ENCODE assay signal across 8 mouse cellular contexts in the genomic region with DNA sequence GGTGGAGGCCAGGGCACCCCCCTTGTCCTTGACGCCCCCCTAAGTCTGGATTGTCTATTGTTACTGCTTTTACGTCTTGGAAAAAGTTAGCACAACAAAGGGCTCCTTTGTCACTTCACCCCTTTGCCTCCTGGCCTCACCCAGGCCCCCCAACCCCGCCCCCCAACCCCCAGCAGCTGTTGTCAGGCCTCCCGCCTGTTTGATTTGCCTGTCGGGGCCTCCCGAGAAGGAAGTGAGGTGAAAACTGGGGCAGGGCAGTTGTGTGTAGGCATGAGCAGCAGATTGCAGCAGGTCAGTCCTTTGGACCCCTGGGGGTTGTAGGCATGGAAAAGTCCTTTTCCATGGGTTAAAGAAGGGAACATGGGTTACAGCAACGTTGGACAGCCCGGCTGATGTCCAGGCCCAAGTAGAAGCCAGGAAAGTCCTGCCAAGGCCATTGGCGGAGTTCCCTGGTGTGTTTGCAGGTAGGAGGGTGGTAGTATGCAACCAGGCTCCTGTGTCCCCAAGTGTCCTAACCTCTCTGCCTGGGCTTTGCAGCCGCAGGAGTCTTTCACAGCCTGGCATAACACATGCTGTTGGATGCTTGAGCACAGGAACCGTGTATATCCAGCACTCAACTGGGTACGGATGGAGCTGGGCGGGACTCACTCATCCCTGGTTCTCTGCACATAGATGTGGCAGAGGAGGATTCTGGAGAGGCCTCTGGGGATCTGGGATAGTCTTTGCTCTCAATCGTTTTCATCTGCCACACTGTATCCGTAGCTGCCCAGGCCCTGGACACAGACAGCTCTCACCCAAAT. TPM values are rescaled to one million over a fixed set of nuclear protein-coding genes. Genes with fewer than 3 reads are reported as not detected.
A peak's percentile ranks its signal among the peaks of the same experiment; 100 is the strongest.
DNase-seq lines count a peak whose midpoint lies in the region; ATAC-seq and TF ChIP-seq lines count a peak whose summit lies in the region.

No protein-coding gene starts in this region.

- TF ChIP-seq CTCF in liver, embryonic 14.5 days (IDR thresholded peaks at IDR 0.05; ENCODE audit: low read depth) = no peak

- no peaks in the 10 kb centered on the region for H3K9me3 ChIP-seq in lung, embryonic 15.5 days
- no peaks in the 10 kb centered on the region for H3K9me3 ChIP-seq in forebrain, embryonic 11.5 days (ENCODE audit: control insufficient read depth, low read length)
- H3K9me3 ChIP-seq in hindbrain, embryonic 11.5 days (ENCODE audit: control insufficient read depth, low read length) = no peaks in the 10 kb centered on the region
- H3K9me3 ChIP-seq in liver, embryonic 14.5 days (ENCODE audit: control insufficient read depth, low read length) = no peaks in the 10 kb centered on the region

- H3K4me2 ChIP-seq in lung, embryonic 15.5 days = peak overlapping the region; percentile 100
- peak overlapping the region; percentile 100 for H3K4me2 ChIP-seq in forebrain, embryonic 11.5 days (ENCODE audit: low read depth, low read length, severe bottlenecking)
- peak overlapping the region; percentile 98 for H3K4me2 ChIP-seq in hindbrain, embryonic 11.5 days (replicated peaks; ENCODE audit: low read depth, low read length)
- H3K4me2 ChIP-seq in liver, embryonic 14.5 days (ENCODE audit: low read depth) = peak overlapping the region; percentile 89

- ATAC-seq in lung, embryonic 15.5 days (ENCODE audit: borderline replicate concordance, extremely low read depth, low FRiP score, low TSS enrichment) = no peak
- ATAC-seq in forebrain, embryonic 11.5 days (replicated peaks; ENCODE audit: low FRiP score) = no peak
- ATAC-seq in hindbrain, embryonic 11.5 days (ENCODE audit: low FRiP score) = no peak
- no peak for ATAC-seq in liver, embryonic 14.5 days (ENCODE audit: insufficient read depth)
- no peak for ATAC-seq in monocyte, adult 5-6 weeks (replicated peaks; ENCODE audit: insufficient number of reproducible peaks, low FRiP score, low TSS enrichment, poor library complexity, severe bottlenecking)

- TF ChIP-seq EP300 in liver, embryonic 14.5 days (IDR thresholded peaks at IDR 0.05; ENCODE audit: low read depth) = no peak

- no peaks in the 10 kb centered on the region for H3K27me3 ChIP-seq in lung, embryonic 15.5 days
- H3K27me3 ChIP-seq in forebrain, embryonic 11.5 days (ENCODE audit: control insufficient read depth, insufficient read depth, low read length) = peaks cover 19% of the 10 kb centered on the region
- no peaks in the 10 kb centered on the region for H3K27me3 ChIP-seq in hindbrain, embryonic 11.5 days (ENCODE audit: control insufficient read depth, insufficient read depth, low read length)
- H3K27me3 ChIP-seq in liver, embryonic 14.5 days (ENCODE audit: control insufficient read depth, insufficient read depth, low read length) = peaks cover 55% of the 10 kb centered on the region

- H3K9ac ChIP-seq in lung, embryonic 15.5 days = peak overlapping the region; percentile 81; the same call in 1 of the 2 replicates
- H3K9ac ChIP-seq in forebrain, embryonic 11.5 days (ENCODE audit: low read length) = peak overlapping the region; percentile 44
- peak overlapping the region; percentile 88 for H3K9ac ChIP-seq in hindbrain, embryonic 11.5 days (ENCODE audit: low read depth, low read length)
- no peak overlapping the region for H3K9ac ChIP-seq in liver, embryonic 14.5 days (replicated peaks)

- H3K36me3 ChIP-seq in lung, embryonic 15.5 days = peaks cover 23% of the 10 kb centered on the region; the same call in 1 of the 2 replicates
- H3K36me3 ChIP-seq in forebrain, embryonic 11.5 days (ENCODE audit: control insufficient read depth, insufficient read depth, low read length) = no peaks in the 10 kb centered on the region
- no peaks in the 10 kb centered on the region for H3K36me3 ChIP-seq in hindbrain, embryonic 11.5 days (ENCODE audit: control insufficient read depth, insufficient read depth, low read length)
- no peaks in the 10 kb centered on the region for H3K36me3 ChIP-seq in liver, embryonic 14.5 days (replicated peaks; ENCODE audit: control insufficient read depth, insufficient read depth, low read depth)

- no peak for DNase-seq in lung, postnatal 10 days
- DNase-seq in forebrain, embryonic 11.5 days (ENCODE audit: low spot score) = peak; percentile 58
- DNase-seq in hindbrain, embryonic 11.5 days (ENCODE audit: low spot score) = peak; percentile 55
- no peak for DNase-seq in liver, embryonic 14.5 days (ENCODE audit: low read depth in 3 of 3, low spot score in 3 of 3)
- DNase-seq in thymus, postnatal 0 days (ENCODE audit: low spot score) = peak; percentile 78
- no peak for DNase-seq in urinary bladder, postnatal 4 days (ENCODE audit: low spot score in 2 of 2)

- H3K4me3 ChIP-seq in lung, embryonic 15.5 days = peak overlapping the region; percentile 77
- H3K4me3 ChIP-seq in forebrain, embryonic 11.5 days (ENCODE audit: low read depth, low read length) = no peak overlapping the region
- peak overlapping the region; percentile 82 for H3K4me3 ChIP-seq in hindbrain, embryonic 11.5 days (ENCODE audit: low read depth, low read length)
- no peak overlapping the region for H3K4me3 ChIP-seq in liver, embryonic 14.5 days (ENCODE audit: insufficient read depth in 1 of 2, low read depth in 2 of 2, low read length in 2 of 2)

- H3K4me1 ChIP-seq in lung, embryonic 15.5 days = peaks cover 95% of the 10 kb centered on the region
- peaks cover 85% of the 10 kb centered on the region for H3K4me1 ChIP-seq in forebrain, embryonic 11.5 days (replicated peaks; ENCODE audit: control insufficient read depth, insufficient read depth, low read length)
- H3K4me1 ChIP-seq in hindbrain, embryonic 11.5 days (replicated peaks; ENCODE audit: control insufficient read depth, insufficient read depth, low read length) = peaks cover 57% of the 10 kb centered on the region
- H3K4me1 ChIP-seq in liver, embryonic 14.5 days (replicated peaks; ENCODE audit: control insufficient read depth in 2 of 2, insufficient read depth in 2 of 2, low read length in 1 of 2) = peaks cover 3 to 22% of the 10 kb centered on the region in 2 experiments; a peak in 3 of 4 replicates

- WGBS in lung, embryonic 15.5 days = 14% methylated on average over 15 of the region's 15 CpGs
- 22% methylated on average over 15 of the region's 15 CpGs for WGBS in forebrain, embryonic 11.5 days
- WGBS in hindbrain, embryonic 11.5 days = 8% methylated on average over 15 of the region's 15 CpGs
- 40% methylated on average over 15 of the region's 15 CpGs for WGBS in liver, embryonic 14.5 days (ENCODE audit: insufficient replicate concordance)

- H3K27ac ChIP-seq in lung, embryonic 15.5 days = peak overlapping the region; percentile 92
- peak overlapping the region; percentile 26; the same call in 1 of the 2 replicates for H3K27ac ChIP-seq in forebrain, embryonic 11.5 days (ENCODE audit: low read depth, low read length)
- peak overlapping the region; percentile 99 for H3K27ac ChIP-seq in hindbrain, embryonic 11.5 days (ENCODE audit: low read depth, low read length)
- H3K27ac ChIP-seq in liver, embryonic 14.5 days = no peak overlapping the region

RNA-seq across cellular contexts. Expression of gene Gjd3, which starts 18.0 kb away (rescaled TPM):
- polyA plus RNA-seq in lung, embryonic 15.5 days (2015; fragmentation: Nextera tagmentation; extraction: Ambion mirVana) = 0.20 and 0.61 TPM in 2 replicates
- 0.23 TPM in 1 of 2 replicates, not detected in the other for polyA plus RNA-seq in forebrain, embryonic 11.5 days (2014; fragmentation: Nextera tagmentation; extraction: Ambion mirVana)
- 0.28 and 0.74 TPM in 2 replicates for polyA plus RNA-seq in hindbrain, embryonic 11.5 days (2014; fragmentation: Nextera tagmentation; extraction: Ambion mirVana)
- not detected in 2 replicates for polyA plus RNA-seq in liver, embryonic 14.5 days (2012; rRNA removed)
- not detected in 2 replicates for polyA plus RNA-seq in liver, embryonic 14.5 days (2014; fragmentation: Nextera tagmentation; extraction: Ambion mirVana)
- 0.27 and 0.51 TPM in 2 replicates for polyA plus RNA-seq in thymus, postnatal 0 days (2015; fragmentation: Nextera tagmentation; extraction: Ambion mirVana)
- total RNA-seq in monocyte, adult 5-6 weeks (2017) = not detected in 3 replicates

RNA-seq across cellular contexts. Expression of gene Rara, which starts 37.2 kb away (rescaled TPM):
- polyA plus RNA-seq in lung, embryonic 15.5 days (2015; fragmentation: Nextera tagmentation; extraction: Ambion mirVana) = 36.5 and 38.4 TPM in 2 replicates
- 23.3 and 25.2 TPM in 2 replicates for polyA plus RNA-seq in forebrain, embryonic 11.5 days (2014; fragmentation: Nextera tagmentation; extraction: Ambion mirVana)
- polyA plus RNA-seq in hindbrain, embryonic 11.5 days (2014; fragmentation: Nextera tagmentation; extraction: Ambion mirVana) = 48.3 and 51.2 TPM in 2 replicates
- 1.9 and 2.3 TPM in 2 replicates for polyA plus RNA-seq in liver, embryonic 14.5 days (2012; rRNA removed)
- polyA plus RNA-seq in liver, embryonic 14.5 days (2014; fragmentation: Nextera tagmentation; extraction: Ambion mirVana) = 3.0 and 3.2 TPM in 2 replicates
- polyA plus RNA-seq in thymus, postnatal 0 days (2015; fragmentation: Nextera tagmentation; extraction: Ambion mirVana) = 40.4 and 41.0 TPM in 2 replicates
- total RNA-seq in monocyte, adult 5-6 weeks (2017) = 61.0 to 76.9 TPM (median 62.9 TPM) in 3 replicates

RNA-seq across cellular contexts. Expression of gene Cdc6, which starts 57.2 kb away (rescaled TPM):
- polyA plus RNA-seq in lung, embryonic 15.5 days (2015; fragmentation: Nextera tagmentation; extraction: Ambion mirVana) = 41.3 and 42.5 TPM in 2 replicates
- polyA plus RNA-seq in forebrain, embryonic 11.5 days (2014; fragmentation: Nextera tagmentation; extraction: Ambion mirVana) = 52.8 and 54.7 TPM in 2 replicates
- 33.1 and 39.0 TPM in 2 replicates for polyA plus RNA-seq in hindbrain, embryonic 11.5 days (2014; fragmentation: Nextera tagmentation; extraction: Ambion mirVana)
- 16.9 and 28.6 TPM in 2 replicates for polyA plus RNA-seq in liver, embryonic 14.5 days (2012; rRNA removed)
- 64.1 and 71.0 TPM in 2 replicates for polyA plus RNA-seq in liver, embryonic 14.5 days (2014; fragmentation: Nextera tagmentation; extraction: Ambion mirVana)
- 40.6 and 53.2 TPM in 2 replicates for polyA plus RNA-seq in thymus, postnatal 0 days (2015; fragmentation: Nextera tagmentation; extraction: Ambion mirVana)
- total RNA-seq in monocyte, adult 5-6 weeks (2017) = 0.67 to 1.7 TPM (median 0.75 TPM) in 3 replicates

RNA-seq across cellular contexts. Expression of gene Top2a, which starts 59.2 kb away (rescaled TPM):
- 276 and 280 TPM in 2 replicates for polyA plus RNA-seq in lung, embryonic 15.5 days (2015; fragmentation: Nextera tagmentation; extraction: Ambion mirVana)
- 446 and 476 TPM in 2 replicates for polyA plus RNA-seq in forebrain, embryonic 11.5 days (2014; fragmentation: Nextera tagmentation; extraction: Ambion mirVana)
- polyA plus RNA-seq in hindbrain, embryonic 11.5 days (2014; fragmentation: Nextera tagmentation; extraction: Ambion mirVana) = 332 and 333 TPM in 2 replicates
- polyA plus RNA-seq in liver, embryonic 14.5 days (2012; rRNA removed) = 57.7 and 108 TPM in 2 replicates
- 197 and 214 TPM in 2 replicates for polyA plus RNA-seq in liver, embryonic 14.5 days (2014; fragmentation: Nextera tagmentation; extraction: Ambion mirVana)
- polyA plus RNA-seq in thymus, postnatal 0 days (2015; fragmentation: Nextera tagmentation; extraction: Ambion mirVana) = 298 and 329 TPM in 2 replicates
- 14.1 to 26.1 TPM (median 15.5 TPM) in 3 replicates for total RNA-seq in monocyte, adult 5-6 weeks (2017)

Comparison
In these comparisons a context has a peak if more than half of its experiments do, and no peak if none do; other contexts are left out.
1. H3K4me3 ChIP-seq: peak in lung, embryonic 15.5 days (single experiment) and hindbrain, embryonic 11.5 days (single experiment); none in forebrain, embryonic 11.5 days (single experiment) and liver, embryonic 14.5 days (0 of 2).
2. DNase-seq: peak in forebrain, embryonic 11.5 days (single experiment), hindbrain, embryonic 11.5 days (single experiment) and thymus, postnatal 0 days (single experiment); none in lung, postnatal 10 days (single experiment), liver, embryonic 14.5 days (0 of 3) and urinary bladder, postnatal 4 days (0 of 2).
3. Peak in every context shown above with its lines, with median percentiles within 50 percentile points of each other: H3K4me2 ChIP-seq.